Mouse (Mus musculus) gastrocnemius, adult 2 months (tissue): ENCODE measurements around the gene Sh3bgrl. TPM values are rescaled to one million over a fixed set of nuclear protein-coding genes. Genes with fewer than 3 reads are reported as not detected.

Experiments
- DNase-seq: peaks from one replicate; pipeline ENCODE4 v3.0.0; 2022
- H3K27ac ChIP-seq: fragments of 200-600 bp; 2 replicates; pipeline ENCODE4 v1.8.1; 2022; ENCODE audit warnings: mild to moderate bottlenecking
- H3K4me3 ChIP-seq: fragments of 200-600 bp; 2 replicates; pipeline ENCODE4 v1.8.1; 2022; ENCODE audit warnings: mild to moderate bottlenecking, moderate library complexity
- CTCF ChIP-seq: fragments of 200-600 bp; IDR thresholded peaks from 2 replicates; pipeline ENCODE4 v1.8.1; 2022; ENCODE audit warnings: antibody characterized with exemption, mild to moderate bottlenecking, moderate library complexity
- intact Hi-C: fragments of 180-260 bp; cut with DNase I; formaldehyde crosslinking; loops from one replicate; pipeline ENCODE4 v1.15.1; 2025
- total RNA-seq, 2 experiments: library from RNA; stranded (reverse); gene quantifications; 2 replicates each; pipeline ENCODE4 v1.2.3; 2021

Gene Sh3bgrl
- total RNA-seq, 2 experiments from 2014 or later = 10.7 to 12.7 TPM

DNA sequence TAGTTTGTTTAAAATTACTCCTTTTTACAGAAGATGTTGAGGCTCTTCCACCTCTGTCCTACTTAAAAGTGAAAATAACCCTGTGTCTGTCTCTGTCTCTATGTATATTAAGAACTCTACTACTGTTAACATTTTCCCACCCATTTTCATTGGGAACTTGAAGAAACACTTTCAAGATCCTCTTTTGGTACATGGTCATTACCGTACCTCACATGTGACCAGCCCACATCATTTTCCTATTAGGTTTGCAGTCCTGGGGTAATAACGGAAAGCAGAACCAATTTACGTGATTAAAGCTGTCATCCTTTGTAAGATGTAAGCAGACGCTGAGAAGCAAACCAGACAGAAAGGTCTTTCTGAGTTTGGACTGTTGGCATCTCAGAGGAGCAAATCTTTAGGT lies 101.3 kb downstream of the Sh3bgrl start, which contains the start of gene Gm6377:
Gene Gm6377, plus strand, starts transcription at position 289 of the 400 bp plus-strand sequence.
- Histone ChIP-seq H3K27ac (no peak within 1 kb of the TSS), H3K4me3 (no peak within 1 kb of the TSS)
- TF ChIP-seq CTCF = no peak
- no peak for DNase-seq
- intact Hi-C loops = no loop called here

DNA sequence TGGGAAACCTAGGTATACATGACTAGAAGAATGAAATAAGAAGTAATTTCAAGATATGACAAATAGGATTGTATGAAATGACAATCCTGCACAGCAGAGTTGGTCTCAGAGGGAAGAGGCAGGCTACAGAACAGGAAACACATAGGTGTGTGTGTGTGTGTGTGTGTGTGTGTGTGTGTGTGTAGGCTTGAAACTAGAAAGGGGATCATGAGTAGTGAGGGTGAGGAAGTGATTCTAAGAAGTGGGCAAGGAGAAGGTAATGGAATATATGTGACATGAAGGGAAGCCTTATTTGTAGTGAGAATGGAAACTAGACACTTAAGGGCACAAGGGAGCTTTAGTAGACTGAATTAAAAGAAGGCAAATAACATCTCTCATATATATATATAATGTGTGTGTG lies 112.7 kb downstream of the Sh3bgrl start:
- H3K27ac ChIP-seq = no peak overlapping the region
- intact Hi-C loops = no loop called here
- TF ChIP-seq CTCF = no peak
- H3K4me3 ChIP-seq = no peak overlapping the region
- no peak for DNase-seq

DNA sequence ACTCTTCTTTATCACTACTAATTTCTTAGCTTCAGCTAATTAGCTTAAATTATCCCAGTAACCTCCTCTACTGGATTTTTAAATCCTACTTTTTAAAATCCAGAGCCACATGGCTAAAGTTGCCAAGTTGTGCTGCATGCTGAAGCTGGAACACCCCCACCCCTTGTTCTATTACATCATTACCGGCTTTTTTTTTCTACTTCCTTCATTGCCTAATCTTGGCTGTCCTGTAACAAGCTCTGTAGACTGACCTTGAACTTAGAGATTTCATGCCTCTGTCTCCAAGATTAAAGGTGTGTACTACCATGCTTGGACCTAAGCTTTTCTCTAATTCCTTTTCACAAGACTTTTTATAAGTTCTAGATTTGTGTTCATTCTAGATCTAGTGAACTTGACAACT lies 133.6 kb downstream of the Sh3bgrl start:
- no peak overlapping the region for H3K4me3 ChIP-seq
- intact Hi-C loops = no loop called here
- no peak for TF ChIP-seq CTCF
- no peak for DNase-seq
- no peak overlapping the region for H3K27ac ChIP-seq

DNA sequence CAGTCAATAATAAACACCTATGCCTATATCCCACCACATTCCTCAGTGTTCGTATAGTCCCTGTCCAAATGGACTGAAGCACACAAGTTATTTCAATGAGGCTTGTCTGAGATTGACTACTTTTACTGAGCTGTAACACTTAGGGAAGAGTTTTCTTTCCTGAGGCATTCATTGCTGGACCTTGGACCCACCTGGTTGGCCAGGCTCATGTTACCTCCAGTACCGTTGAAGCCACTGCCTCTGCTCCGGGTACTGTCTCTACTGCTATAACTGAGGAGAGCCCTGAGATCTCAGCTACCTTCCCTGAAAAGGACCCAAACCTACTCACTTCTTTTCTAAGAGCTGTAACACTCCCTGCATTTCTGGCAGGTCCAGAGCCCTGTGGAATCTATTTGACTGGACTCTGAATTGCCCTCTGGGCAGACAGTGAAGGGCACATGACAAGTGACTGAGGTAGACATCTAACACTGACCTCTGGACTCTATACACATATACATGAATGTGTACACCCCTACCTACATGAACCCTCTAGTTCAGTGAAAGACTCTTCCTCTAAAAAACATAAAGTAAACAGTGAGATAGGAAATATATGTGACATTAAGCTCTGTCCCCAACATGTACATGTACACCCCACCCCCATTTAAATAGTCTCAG lies 140.3 kb downstream of the Sh3bgrl start:
- no peak for TF ChIP-seq CTCF
- no peak for DNase-seq
- intact Hi-C loops = no loop called here

DNA sequence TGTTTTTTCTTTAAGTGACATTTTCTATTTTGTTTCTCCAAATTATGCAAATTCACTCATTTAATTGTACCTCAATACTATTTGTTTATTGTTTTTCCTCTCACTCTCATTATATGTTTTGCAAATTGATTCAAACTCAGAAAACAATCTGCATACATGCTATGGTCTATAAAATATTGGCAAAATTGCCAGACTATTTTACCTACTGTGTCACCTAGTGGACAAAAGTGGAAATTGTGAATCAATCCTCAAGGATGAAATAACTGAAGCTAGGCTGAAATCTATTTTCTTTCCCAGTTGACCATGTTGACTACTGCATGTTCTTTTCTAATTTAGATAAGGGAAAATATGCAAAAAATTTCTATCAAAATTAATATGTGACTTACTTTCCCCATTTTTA lies 143.0 kb downstream of the Sh3bgrl start:
- H3K27ac ChIP-seq = no peak overlapping the region
- no peak overlapping the region for H3K4me3 ChIP-seq
- no peak for DNase-seq
- intact Hi-C loops = no loop called here
- TF ChIP-seq CTCF = peak; percentile 56

More for the DNA sequence above, 140.3 kb downstream of the Sh3bgrl start:
- H3K27ac ChIP-seq = no peak overlapping the region
- H3K4me3 ChIP-seq = no peak overlapping the region

Other genes starting within 250 kb of the Sh3bgrl start
- gene Hmgn5, start 82.0 kb upstream of the Sh3bgrl start, total RNA-seq = 10 to 100 TPM in 1 of 2 experiments, 1 to 10 TPM in 1; 3.7 to 14.7 TPM
- not detected for gene Gm6377, start 101.4 kb downstream of the Sh3bgrl start, total RNA-seq